ENCODE assay signal across 16 mouse cellular contexts in genomic region chr3:60563529-60564243, GRCm38 (mm10).
A peak's percentile ranks its signal among the peaks of the same experiment; 100 is the strongest.
DNase-seq lines count a peak whose midpoint lies in the region; ATAC-seq lines count a peak whose summit lies in the region.
"Had no signal": no experiment of that assay in that cellular context is flagged by ENCODE, and none has a peak within 500 bp of the region (broad histone marks: within the 10 kb centered on the region; RNA-seq: fewer than 3 reads in every experiment).

No protein-coding gene starts in this region.

- no peak overlapping the region for H3K4me3 ChIP-seq in forebrain, embryonic 13.5 days
- no peak overlapping the region for H3K4me3 ChIP-seq in forebrain, embryonic 10.5 days
- H3K4me3 ChIP-seq in heart, embryonic 13.5 days = no peak overlapping the region
- no peak overlapping the region for H3K4me3 ChIP-seq in midbrain, embryonic 14.5 days (replicated peaks; ENCODE audit: low read depth, low read length)
- no peak overlapping the region for H3K4me3 ChIP-seq in midbrain, embryonic 13.5 days (replicated peaks)
- no peak overlapping the region for H3K4me3 ChIP-seq in neural tube, embryonic 15.5 days (replicated peaks)
- H3K4me3 ChIP-seq: hindbrain, embryonic 12.5 days; liver, embryonic 15.5 days had no signal

- H3K9me3 ChIP-seq in forebrain, embryonic 13.5 days (replicated peaks) = no peaks in the 10 kb centered on the region
- no peaks in the 10 kb centered on the region for H3K9me3 ChIP-seq in forebrain, embryonic 10.5 days
- no peaks in the 10 kb centered on the region for H3K9me3 ChIP-seq in heart, embryonic 13.5 days
- H3K9me3 ChIP-seq in midbrain, embryonic 14.5 days (ENCODE audit: control insufficient read depth, low read length) = no peaks in the 10 kb centered on the region
- no peaks in the 10 kb centered on the region for H3K9me3 ChIP-seq in midbrain, embryonic 13.5 days
- no peaks in the 10 kb centered on the region for H3K9me3 ChIP-seq in neural tube, embryonic 15.5 days (replicated peaks)
- H3K9me3 ChIP-seq: hindbrain, embryonic 12.5 days; liver, embryonic 15.5 days had no signal

- 0 out of 2 replicates have a peak, but pooled peaks have one; percentile 0 for ATAC-seq in forebrain, embryonic 13.5 days
- no peak; the same call in 1 of the 2 replicates for ATAC-seq in heart, embryonic 13.5 days (ENCODE audit: extremely low read depth, insufficient number of reproducible peaks, low FRiP score, low TSS enrichment)
- no peak for ATAC-seq in midbrain, embryonic 14.5 days (ENCODE audit: low FRiP score, low TSS enrichment)
- no peak for ATAC-seq in midbrain, embryonic 13.5 days
- no peak for ATAC-seq in neural tube, embryonic 15.5 days (ENCODE audit: low FRiP score)

- no peak overlapping the region for H3K9ac ChIP-seq in forebrain, embryonic 13.5 days
- peak overlapping the region; percentile 50; the same call in 1 of the 2 replicates for H3K9ac ChIP-seq in heart, embryonic 13.5 days
- H3K9ac ChIP-seq in midbrain, embryonic 14.5 days (replicated peaks; ENCODE audit: low read length) = 0 out of 2 replicates have a peak overlapping the region, but pooled peaks have one; percentile 5
- no peak overlapping the region for H3K9ac ChIP-seq in midbrain, embryonic 13.5 days (replicated peaks)
- H3K9ac ChIP-seq in neural tube, embryonic 15.5 days (replicated peaks) = no peak overlapping the region
- H3K9ac ChIP-seq: hindbrain, embryonic 12.5 days; liver, embryonic 15.5 days had no signal

- WGBS in forebrain, embryonic 13.5 days = 35% methylated on average over 10 of the region's 10 CpGs
- 64% methylated on average over 10 of the region's 10 CpGs for WGBS in forebrain, embryonic 10.5 days
- 36% methylated on average over 10 of the region's 10 CpGs for WGBS in heart, embryonic 13.5 days
- WGBS in midbrain, embryonic 14.5 days = 37% methylated on average over 10 of the region's 10 CpGs
- WGBS in midbrain, embryonic 13.5 days = 36% methylated on average over 10 of the region's 10 CpGs
- 64% methylated on average over 10 of the region's 10 CpGs for WGBS in neural tube, embryonic 15.5 days

- H3K36me3 ChIP-seq in forebrain, embryonic 13.5 days (ENCODE audit: poor library complexity, severe bottlenecking) = no peaks in the 10 kb centered on the region
- H3K36me3 ChIP-seq in forebrain, embryonic 10.5 days (replicated peaks) = no peaks in the 10 kb centered on the region
- no peaks in the 10 kb centered on the region for H3K36me3 ChIP-seq in heart, embryonic 13.5 days
- no peaks in the 10 kb centered on the region for H3K36me3 ChIP-seq in midbrain, embryonic 14.5 days (ENCODE audit: control insufficient read depth, insufficient read depth, low read length)
- no peaks in the 10 kb centered on the region for H3K36me3 ChIP-seq in midbrain, embryonic 13.5 days
- no peaks in the 10 kb centered on the region for H3K36me3 ChIP-seq in neural tube, embryonic 15.5 days
- H3K36me3 ChIP-seq: hindbrain, embryonic 12.5 days had no signal

- H3K4me1 ChIP-seq in forebrain, embryonic 13.5 days = peaks cover 47% of the 10 kb centered on the region
- peaks cover 59% of the 10 kb centered on the region for H3K4me1 ChIP-seq in forebrain, embryonic 10.5 days
- H3K4me1 ChIP-seq in heart, embryonic 13.5 days = peaks cover 69% of the 10 kb centered on the region
- peaks cover 10% of the 10 kb centered on the region for H3K4me1 ChIP-seq in midbrain, embryonic 14.5 days (ENCODE audit: control insufficient read depth, insufficient read depth, low read length)
- H3K4me1 ChIP-seq in midbrain, embryonic 13.5 days (replicated peaks) = peaks cover 37% of the 10 kb centered on the region
- H3K4me1 ChIP-seq in neural tube, embryonic 15.5 days = peaks cover 34% of the 10 kb centered on the region

- DNase-seq in forebrain, embryonic 10.5 days (ENCODE audit: extremely low spot score, low spot score) = no peak
- DNase-seq in heart, adult 18-20 months = no peak
- DNase-seq in midbrain, embryonic 14.5 days = no peak
- DNase-seq in kidney, postnatal 14 days = no peak
- DNase-seq: adrenal gland, postnatal 10 days; B cell, adult 2 months; cerebellum, adult 11 months; embryo, embryonic 11 days; kidney, adult 2 months; thymus, postnatal 4 days had no signal

- H3K27ac ChIP-seq in forebrain, embryonic 13.5 days = no peak overlapping the region
- no peak overlapping the region for H3K27ac ChIP-seq in forebrain, embryonic 10.5 days
- peak overlapping the region; percentile 21; the same call in 1 of the 2 replicates for H3K27ac ChIP-seq in heart, embryonic 13.5 days (replicated peaks)
- no peak overlapping the region for H3K27ac ChIP-seq in midbrain, embryonic 14.5 days (replicated peaks; ENCODE audit: low read depth, low read length)
- H3K27ac ChIP-seq in midbrain, embryonic 13.5 days = no peak overlapping the region
- peak overlapping the region; percentile 13; the same call in 1 of the 2 replicates for H3K27ac ChIP-seq in neural tube, embryonic 15.5 days (replicated peaks)
- H3K27ac ChIP-seq: hindbrain, embryonic 12.5 days had no signal

- H3K27me3 ChIP-seq in forebrain, embryonic 13.5 days = peaks cover 12% of the 10 kb centered on the region
- H3K27me3 ChIP-seq in forebrain, embryonic 10.5 days (ENCODE audit: poor library complexity, severe bottlenecking) = peaks cover 24% of the 10 kb centered on the region
- H3K27me3 ChIP-seq in heart, embryonic 13.5 days (replicated peaks) = no peaks in the 10 kb centered on the region
- H3K27me3 ChIP-seq in midbrain, embryonic 14.5 days (ENCODE audit: control insufficient read depth, insufficient read depth, low read length) = no peaks in the 10 kb centered on the region
- no peaks in the 10 kb centered on the region for H3K27me3 ChIP-seq in midbrain, embryonic 13.5 days
- no peaks in the 10 kb centered on the region for H3K27me3 ChIP-seq in neural tube, embryonic 15.5 days (replicated peaks)
- H3K27me3 ChIP-seq: hindbrain, embryonic 12.5 days; liver, embryonic 15.5 days had no signal

- H3K4me2 ChIP-seq in forebrain, embryonic 13.5 days = no peak overlapping the region
- H3K4me2 ChIP-seq in heart, embryonic 13.5 days = peak overlapping the region; percentile 38
- H3K4me2 ChIP-seq in midbrain, embryonic 14.5 days (ENCODE audit: low read length) = no peak overlapping the region
- H3K4me2 ChIP-seq in midbrain, embryonic 13.5 days (replicated peaks) = no peak overlapping the region
- no peak overlapping the region for H3K4me2 ChIP-seq in neural tube, embryonic 15.5 days
- H3K4me2 ChIP-seq: hindbrain, embryonic 12.5 days; liver, embryonic 15.5 days had no signal

Comparison
In these comparisons a context has a peak if more than half of its experiments do, and no peak if none do; other contexts are left out.
1. H3K9ac ChIP-seq: peak in heart, embryonic 13.5 days (single experiment) and midbrain, embryonic 14.5 days (single experiment); none in forebrain, embryonic 13.5 days (single experiment), midbrain, embryonic 13.5 days (single experiment) and neural tube, embryonic 15.5 days (single experiment).
2. H3K27ac ChIP-seq: peak in heart, embryonic 13.5 days (single experiment) and neural tube, embryonic 15.5 days (single experiment); none in forebrain, embryonic 13.5 days (single experiment), forebrain, embryonic 10.5 days (single experiment), midbrain, embryonic 14.5 days (single experiment) and midbrain, embryonic 13.5 days (single experiment).